Mouse (Mus musculus): ENCODE measurements around the gene Ccm2l.

Ccm2l gene

DNA sequence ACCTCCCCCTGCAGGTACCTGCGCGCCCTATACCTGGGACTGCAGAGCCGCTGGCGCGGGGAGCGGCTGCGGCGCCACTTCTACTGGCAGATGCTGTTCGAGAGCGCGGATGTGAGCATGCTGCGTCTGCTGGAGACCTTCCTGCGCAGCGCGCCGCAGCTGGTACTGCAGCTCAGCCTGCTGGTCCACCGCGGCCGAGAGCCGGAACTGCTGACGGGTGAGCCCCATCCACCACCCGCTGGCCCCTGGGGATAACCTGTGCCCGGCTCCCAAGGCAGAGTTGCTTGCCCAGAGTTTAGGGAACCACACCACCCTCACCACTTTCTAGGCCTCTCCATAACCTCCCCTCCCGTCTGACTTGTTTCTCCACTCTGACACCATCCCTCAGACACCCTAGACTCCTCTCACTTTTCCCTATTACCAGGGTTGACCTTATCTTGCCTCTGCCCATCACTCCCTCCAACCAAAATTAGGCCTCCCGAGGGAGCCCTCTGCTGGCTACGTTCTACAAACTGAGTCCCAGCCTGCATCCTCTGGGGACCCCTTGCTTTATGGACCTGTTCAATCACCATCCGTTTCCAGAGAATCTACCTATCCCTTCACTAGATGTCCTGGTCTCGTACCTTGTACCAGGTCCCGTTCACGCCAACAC lies 12.9 kb upstream of the Ccm2l start:
- 35% methylated on average over 28 of the region's 30 CpGs for WGBS

DNA sequence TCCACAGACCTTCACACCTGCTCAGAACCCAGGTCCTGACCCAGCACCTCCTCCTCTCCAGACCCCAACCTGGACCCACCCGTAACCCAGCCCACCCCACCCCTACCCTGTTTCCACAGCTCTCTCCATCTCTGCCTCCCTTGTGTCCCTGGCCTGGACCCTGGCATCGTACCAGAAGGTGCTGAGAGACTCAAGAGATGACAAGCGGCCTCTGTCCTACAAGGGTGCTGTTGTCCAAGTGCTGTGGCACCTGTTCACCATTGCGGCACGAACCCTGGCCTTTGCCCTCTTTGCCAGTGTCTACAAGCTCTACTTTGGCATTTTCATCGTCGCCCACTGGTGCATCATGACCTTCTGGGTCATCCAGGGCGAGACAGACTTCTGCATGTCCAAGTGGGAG lies 11.9 kb upstream of the Ccm2l start:
- WGBS: 94% methylated on average over 8 of the region's 8 CpGs

DNA sequence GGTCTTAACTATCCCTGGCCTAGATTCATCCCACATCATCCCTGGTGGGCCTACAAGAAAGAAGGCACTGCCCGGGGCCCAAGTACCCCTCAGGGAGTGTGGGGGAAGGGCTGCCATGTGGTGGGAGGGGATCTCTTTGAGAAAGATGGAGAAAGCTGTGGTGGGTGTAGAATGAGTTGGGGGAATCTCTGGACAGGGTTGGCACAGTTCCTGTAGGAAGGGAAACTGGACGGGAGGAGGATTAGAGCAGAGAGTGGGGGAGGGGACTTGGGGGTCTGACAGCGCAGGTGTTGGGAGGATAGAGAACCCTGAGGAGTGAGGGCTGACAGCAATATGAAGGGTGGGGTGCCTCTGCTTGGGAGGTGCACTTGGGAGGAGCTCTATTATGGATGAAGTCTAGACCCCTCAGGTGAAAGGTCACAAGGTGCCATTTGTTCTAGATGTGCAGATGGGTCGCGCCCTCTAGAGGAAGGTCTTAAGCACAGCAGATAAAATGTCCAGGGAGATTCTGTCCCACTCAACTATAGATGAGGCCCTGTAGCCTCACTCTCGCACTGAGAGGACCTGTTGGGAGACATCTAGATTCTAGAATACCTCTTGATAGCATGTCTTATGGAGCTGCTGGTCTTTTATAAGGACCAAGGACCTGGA lies 10.4 kb upstream of the Ccm2l start:
- 64% methylated on average over 6 of the region's 6 CpGs for WGBS

DNA sequence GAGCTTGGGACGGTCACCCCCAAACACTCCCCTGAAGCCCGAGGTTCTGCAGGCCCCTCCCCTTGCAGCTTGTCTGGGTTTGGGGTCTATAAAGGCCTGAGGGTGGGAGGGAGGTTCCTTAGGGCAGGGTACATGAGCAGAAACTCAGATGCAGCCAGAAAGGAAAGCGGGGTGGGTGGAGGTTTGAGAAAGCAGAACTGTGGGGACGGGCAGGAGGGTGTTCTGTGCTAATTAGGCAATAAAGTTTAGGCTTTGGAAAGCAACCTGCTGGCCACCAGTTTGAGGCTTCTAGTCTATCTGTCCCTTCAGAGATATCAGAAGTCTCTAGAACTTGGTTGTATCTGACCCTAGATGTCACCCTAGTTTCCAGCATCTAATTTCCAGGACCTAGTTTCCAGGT lies 7.4 kb upstream of the Ccm2l start:
- 77% methylated on average over 4 of the region's 4 CpGs for WGBS

DNA sequence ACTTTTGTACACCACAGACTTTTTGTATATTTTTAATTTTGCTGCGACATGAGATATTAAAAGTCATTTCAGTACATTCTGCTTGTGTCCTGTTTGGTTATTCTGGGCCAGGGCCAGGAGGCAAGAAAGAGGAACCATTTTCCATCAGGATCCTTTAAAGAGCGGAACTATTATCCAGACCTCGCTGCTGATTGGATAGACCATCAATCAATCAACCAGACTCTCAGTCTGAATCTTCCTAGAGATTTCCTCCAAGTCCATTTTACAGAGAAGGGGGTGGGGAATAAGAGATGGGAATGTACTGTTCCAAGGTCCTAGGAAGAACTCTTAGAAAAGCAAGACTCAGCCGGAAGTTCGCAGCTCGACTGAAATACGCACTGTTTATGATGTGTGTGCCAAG lies 5.5 kb upstream of the Ccm2l start:
- 86% methylated on average over 7 of the region's 7 CpGs for whole genome bisulfite sequencing

DNA sequence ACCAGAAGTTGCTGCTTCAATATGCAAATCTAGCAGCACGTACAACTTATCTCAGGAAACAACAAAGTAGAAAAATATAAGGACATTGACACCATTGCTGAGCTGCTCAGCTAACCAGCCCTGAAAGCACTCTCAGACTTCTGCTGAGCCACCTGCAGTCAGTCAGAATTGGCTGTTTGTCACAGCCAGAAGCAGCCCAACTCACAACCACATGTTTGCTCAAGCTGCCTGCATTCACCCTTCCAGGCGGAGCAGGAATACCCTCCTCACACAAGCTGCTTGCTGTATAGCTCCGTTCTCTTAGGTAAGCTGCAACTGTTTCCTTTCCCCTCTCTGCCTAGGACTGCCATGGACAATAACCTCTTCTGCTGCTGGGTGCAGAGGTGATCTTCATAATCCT lies 2.4 kb upstream of the Ccm2l start:
- 48% methylated on average over 3 of the region's 3 CpGs for WGBS

DNA sequence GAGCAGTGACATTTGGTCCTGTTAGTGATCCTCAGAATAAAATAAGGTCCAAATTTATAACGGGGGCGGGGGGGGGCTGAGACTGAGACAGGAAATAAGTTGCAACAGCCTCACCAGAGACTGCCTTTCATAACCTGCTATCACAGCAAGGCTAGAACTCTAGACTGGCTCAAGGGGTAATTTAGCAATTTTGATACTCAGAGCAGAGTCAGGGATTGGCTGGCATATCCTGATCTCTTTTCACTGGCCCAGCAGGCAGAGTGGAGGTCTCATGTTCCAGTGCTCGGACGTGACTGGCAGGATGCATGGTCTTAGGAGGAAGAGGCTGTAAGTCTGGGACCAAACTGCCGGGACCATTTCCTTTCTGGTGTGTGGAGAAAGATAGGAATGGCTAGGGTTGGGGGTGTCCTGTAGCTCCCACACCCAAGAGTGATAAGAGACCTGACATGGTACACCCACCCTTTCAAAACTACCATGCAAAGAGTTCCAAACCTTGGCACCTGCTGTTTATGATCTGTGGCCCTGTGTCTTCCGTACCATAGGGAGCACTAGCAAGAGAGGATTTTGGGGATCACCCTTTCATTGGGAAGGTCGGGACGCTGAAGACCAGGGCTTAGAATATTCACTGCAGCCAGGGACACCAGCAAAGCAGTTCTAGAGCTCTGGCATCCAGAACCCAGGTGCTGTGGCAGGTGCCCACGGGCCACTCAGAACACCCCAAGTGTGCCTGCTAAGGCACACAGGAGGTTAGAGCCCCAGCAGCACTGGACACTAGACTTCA lies 1.4 kb upstream of the Ccm2l start:
- 73% methylated on average over 9 of the region's 9 CpGs for WGBS

DNA sequence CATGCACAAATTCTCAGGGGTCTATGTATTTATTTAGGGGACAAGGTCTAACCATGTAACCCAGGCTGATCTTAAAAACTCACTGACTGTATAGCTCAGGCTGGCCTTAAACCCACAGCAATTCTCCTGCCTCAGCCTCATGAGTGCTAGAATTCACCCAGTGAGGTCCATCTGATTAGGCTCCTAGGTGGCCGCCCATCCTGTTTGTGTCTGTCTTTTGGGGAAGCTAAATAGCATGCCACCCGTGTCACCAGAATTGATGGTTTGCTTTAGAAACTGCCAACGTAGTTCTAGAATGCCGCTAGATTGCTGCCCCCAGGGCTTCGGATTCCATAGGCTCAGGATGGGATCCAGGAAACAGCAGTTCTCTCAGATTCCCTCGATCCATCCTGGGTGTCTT lies 1.2 kb downstream of the Ccm2l start:
- 70% methylated on average over 6 of the region's 6 CpGs for WGBS

DNA sequence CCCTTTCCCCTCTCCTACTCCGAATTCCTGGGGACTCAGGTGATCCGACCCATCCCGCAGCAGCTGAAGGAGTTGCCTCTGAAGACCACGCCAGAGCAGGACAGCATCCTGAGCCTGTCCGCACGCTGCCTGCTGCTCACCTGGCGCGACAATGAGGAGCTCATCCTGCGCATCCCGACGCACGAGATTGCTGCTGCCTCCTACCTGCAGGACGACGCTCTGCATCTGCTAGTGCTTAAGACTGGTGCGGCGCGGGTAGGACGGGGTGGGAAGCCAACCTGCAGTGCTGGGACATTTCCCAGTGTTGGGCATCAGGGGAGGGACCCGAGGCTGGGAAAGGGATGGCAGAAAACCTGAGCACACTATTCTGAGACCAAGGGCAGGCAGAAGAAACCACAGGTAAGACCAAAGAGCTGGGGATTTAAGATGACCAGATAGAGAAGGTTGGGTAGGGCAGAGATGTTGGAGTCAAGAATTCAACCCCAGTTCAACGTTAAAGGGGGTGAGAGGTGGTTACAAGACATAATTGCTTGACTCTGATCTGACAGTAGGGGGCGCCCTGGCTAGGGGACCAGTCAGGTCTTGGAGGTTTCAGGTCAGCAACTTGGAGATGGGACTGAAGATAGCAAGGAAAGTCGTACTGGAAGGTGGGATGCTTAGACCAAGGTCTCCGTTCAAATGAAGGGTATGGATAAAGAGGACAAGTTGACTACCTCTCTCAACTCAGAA lies 5.2 kb downstream of the Ccm2l start:
- WGBS: 21% methylated on average over 23 of the region's 23 CpGs

DNA sequence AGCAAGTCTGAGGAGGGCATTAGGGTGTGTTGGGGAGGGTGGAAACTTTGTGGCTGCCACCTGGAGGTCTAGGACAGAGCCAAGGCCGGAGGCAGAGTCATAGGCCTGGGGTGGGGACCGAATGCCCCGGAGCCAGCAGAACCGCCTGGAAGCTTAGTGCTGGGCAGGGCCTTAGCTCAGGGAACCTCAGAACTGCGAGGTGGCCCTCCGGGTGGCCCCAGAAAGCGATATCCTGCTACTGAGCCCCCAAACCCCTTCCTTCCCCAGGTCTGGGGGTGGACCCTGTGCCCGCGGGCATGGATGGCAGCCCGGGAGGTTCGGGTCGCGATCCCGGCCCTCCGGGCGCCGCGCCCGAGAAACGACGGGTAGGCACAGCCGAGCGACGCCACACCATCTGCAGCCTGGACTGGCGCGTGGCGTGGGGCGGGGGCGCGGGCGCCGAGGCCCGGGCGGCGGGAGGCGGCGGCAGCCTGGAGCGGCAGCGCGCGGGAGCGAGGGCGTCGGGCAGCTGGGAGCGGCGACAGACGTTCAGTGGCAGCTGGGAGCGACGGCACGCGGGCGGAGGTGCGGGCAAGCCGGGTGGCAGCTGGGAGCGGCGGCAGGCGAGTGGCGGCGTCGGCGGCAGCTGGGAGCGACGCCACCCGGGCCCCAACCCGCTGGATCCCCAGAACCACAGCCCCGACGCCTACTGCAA lies 5.9 kb downstream of the Ccm2l start:
- WGBS: 14% methylated on average over 67 of the region's 67 CpGs

DNA sequence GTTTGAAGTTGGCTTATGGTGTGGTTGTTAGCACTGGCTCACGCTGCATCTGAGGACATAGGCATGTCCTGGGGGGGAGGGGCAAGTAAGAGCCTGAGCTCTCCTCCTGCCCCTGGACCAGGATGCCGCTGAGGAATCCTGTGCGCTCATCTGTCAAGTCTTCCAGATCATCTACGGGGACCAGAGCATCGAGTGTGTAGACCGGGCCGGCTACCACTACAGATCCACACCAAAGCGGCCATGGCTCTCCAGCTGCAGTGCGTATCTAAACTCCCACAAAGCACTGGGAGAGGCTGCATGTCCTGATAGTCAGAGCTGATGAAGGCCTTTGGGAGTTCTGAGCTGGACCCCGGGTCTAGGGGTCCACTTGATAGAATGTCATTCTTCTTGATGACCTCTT lies 8.9 kb downstream of the Ccm2l start:
- WGBS: 92% methylated on average over 10 of the region's 10 CpGs

DNA sequence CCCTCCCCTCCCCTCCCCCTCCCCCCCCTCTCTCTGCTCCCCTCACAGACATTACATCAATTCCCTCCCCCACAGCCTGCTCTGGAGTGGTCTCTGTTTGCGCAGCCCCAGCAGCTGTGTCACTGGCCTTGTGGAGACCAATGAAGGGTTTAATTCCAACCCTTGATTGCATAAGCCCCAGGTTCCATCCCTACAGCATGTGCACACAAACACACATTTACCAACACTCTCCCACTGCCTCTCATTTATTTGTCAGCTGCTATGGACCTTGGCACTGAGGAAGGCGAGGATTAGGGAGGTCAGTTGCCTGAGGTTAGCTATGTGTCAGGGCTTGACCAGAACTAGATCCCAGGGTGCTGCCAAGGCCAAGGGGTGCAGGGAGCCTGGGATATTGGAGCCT lies 10.2 kb downstream of the Ccm2l start:
- 79% methylated on average over 2 of the region's 2 CpGs for WGBS

DNA sequence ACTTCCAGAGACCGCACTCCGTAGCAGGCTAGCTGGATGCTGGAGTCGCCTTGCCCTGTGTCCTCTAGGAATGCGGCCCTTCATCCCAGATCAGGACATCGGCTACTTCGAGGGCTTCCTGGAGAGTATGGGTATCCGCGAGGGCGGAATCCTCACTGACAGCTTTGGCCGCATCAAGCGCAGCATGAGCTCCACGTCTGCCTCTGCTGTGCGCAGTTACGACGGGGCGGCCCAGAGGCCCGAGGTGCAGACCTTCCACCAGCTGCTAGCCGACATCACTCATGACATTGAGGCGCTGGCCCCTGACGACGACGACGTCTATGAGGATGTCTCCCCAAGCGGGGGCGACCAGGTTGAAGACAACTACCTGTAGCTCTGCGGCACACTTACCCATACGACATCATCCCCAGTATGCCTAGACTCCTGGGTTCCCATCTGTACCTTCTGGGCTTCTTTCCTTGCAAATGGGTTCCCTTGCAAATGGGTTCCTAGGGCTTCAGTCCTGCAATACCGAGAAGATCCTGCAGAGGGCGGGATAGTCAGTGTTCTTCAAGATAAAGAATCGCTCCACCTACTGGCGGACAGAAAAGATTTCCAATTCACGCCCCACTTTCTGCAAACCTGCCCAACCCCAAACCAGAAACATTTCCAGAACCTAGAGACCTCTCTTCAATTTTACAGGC lies 15.2 kb downstream of the Ccm2l start:
- 42% methylated on average over 32 of the region's 32 CpGs for WGBS

DNA sequence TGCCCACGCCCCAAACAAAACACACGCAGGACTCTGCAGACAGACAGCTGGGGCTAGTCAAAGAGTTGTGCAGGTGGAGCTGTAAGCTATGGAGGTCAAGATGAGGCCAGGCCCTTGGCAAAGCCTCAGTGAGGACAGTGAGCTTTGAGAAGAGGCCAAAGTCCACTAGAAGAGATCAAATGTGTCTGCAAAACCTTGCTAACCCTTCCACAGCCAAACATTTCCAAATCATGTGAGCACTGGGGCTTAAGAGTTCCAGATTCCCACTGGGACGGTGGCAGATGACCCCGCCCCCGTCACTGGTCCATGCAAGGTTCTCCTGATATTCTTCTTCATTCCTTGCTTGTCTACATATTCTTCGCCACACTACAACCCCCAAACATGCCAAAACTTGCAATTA lies 16.1 kb downstream of the Ccm2l start:
- 86% methylated on average over 6 of the region's 6 CpGs for WGBS

DNA sequence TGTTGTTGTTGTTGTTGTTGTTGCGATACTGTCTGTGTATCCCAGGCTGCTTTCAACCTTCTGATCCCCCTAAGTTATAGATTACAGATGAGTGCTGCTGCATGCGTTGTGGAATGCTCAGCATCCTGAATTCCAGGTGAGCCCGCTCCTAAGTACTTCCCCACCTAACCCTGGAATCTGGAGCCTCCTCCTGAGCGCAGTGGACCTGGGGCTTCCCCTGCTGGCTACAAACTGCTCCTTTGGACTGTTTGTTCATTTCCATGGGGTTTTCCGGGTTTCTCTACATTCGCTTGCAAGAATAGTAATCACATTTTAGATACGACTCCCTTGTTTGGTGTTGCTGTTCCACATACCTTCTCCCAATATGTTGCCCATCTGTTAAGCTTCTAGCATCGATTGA lies 17.5 kb downstream of the Ccm2l start:
- 71% methylated on average over 8 of the region's 8 CpGs for WGBS

DNA sequence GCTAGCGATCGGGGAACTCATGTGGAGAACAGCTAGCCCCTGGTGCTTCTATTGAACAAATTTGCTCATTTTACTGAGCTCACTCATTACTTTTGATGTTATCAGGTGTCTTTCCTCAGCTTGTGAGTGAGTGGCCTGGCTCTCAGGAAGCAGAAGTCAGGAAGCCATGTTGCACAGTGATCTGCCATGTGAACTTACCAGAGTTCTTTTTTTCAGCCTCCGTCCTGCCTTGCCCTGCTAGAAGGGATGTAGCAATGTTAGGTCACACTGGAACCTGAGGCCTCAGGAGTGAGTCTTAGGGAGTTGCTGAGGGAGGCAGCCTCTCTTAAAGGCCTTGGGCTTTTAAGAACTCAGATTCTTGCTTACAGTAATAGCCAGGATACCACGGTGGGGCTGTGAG lies 18.1 kb downstream of the Ccm2l start:
- whole genome bisulfite sequencing: 80% methylated on average over 4 of the region's 4 CpGs

DNA sequence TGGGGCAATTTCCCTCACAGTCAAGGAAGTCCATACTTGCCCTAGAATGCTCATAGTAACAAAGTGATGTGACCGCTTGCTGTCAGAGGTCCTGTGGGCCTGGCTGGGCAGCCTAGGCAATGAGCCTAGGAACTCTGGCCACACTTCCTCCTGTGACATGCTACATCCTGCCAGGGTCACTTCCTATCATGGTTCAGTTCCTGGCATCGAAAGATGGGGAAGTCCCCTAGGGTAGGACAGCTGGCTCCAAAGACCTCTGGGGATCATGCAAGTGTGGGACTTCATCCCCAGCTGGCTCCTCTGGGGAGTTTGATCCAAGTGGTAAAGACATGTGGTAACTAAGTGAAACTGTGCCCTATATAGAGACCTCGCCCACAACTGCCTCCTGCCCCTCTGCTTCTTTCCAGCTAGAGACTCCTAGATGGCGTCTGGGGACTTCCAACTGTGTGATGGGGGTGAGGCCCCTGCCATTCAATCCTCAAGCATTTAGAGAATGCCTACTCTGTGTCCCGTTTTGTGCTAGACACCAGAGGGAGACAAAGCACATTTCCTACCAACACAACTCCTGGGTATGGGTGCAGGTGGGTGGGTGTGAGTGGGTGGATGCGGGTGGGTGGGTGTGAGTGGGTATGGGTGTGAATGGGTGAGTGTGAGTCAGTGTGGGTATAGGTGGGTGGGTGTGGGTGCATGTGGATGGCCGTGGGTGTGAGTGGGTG lies 18.7 kb downstream of the Ccm2l start:
- 58% methylated on average over 7 of the region's 7 CpGs for WGBS

DNA sequence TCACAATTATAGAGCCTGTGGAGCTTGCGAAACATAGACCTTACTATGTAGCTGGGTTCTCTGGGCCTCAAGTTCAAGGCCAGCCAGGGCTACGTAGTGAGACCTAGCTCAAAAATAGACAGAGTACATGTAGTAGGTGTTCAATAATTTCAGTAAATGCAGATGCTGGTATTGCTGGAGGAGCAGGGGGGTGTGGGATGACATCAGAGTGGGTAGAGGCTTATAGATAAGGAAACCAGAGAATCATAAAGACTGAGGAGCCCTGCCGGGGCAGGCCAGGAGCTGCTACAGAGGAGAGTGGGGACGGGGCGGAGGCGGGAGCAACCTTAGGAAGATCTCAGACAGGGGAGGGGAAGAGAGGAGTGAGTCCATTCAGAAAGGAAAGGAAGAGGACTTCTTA lies 19.8 kb downstream of the Ccm2l start:
- 94% methylated on average over 6 of the region's 6 CpGs for WGBS

DNA sequence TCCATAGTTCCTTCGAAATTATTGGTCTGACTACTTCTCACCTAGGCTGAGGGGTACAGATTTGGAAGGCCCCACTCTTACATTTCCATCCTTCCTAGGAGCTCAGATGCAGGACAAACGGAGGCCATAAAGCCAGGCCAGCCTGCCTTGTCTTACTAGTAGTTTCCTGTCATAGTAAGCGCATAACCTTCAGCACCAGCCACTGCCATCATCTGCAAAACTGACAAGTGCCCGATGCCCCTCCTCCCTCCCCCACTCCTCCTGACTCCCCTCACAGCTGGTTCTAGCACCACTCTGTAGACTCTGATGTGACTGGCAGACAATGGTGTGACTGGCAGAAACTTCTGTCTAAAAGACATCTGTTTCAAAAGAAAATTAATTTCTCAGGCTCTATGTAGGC lies 20.4 kb downstream of the Ccm2l start:
- whole genome bisulfite sequencing: 90% methylated on average over 4 of the region's 4 CpGs

DNA sequence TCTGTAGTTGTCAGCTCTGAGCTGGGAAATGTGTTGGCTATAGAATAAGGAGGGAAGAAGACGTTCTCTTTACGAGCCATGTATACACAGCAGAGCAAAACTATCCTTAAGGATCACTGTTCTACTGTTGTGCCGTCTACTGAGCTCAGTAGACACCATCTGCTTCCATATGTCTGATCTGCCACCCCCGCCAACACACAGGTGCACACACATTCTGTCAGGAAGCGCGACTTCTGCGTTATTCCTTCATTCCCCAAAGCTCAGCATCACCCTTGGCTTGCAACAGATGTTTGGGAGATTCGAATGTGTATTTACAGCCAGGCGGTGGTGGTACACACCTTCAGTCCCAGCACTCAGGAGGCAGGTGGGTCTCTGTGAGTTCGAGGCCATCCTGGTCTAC lies 21.3 kb downstream of the Ccm2l start:
- WGBS: 57% methylated on average over 10 of the region's 10 CpGs

DNA sequence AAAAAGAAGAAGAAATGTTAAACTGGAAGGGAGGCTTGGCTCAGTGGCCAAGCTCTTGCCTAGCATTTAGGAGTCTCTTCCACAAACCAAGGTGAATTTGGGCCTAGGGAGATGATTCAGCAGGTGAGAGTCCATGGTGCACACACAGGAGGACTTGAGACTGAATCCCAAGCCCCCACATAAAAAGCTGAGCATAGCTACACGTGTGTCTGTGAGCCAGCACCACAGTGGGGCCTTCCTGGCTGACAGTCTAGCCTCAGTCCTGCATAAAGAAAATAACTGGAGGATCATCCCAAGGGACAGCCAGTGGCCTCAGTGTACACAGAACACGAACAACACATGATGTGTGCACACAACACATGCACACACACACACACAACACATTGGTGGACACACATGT lies 23.6 kb downstream of the Ccm2l start:
- WGBS: 60% methylated on average over 2 of the region's 2 CpGs
